Mouse (Mus musculus) cerebellum, adult 11-12 months (tissue): ENCODE results near the gene Tnpo1.
"Not testable (repeated sequence)": the region's sequence is repeated elsewhere in the genome, so short reads cannot be mapped to it uniquely, and the experiment has no call there.

Experiments used
- DNase-seq: peaks from one replicate; pipeline ENCODE4 v3.0.0; 2022

Gene Tnpo1

GRCm38 (mm10) chr13:98883774-98884173, 42.4 kb downstream of the Tnpo1 start:
- DNase-seq, result no peak

- no peak for DNase-seq
Observed at GRCm38 (mm10) chr13:98881991-98882390, 44.2 kb downstream of the Tnpo1 start.

GRCm38 (mm10) chr13:98880336-98880735, 45.8 kb downstream of the Tnpo1 start:
- DNase-seq, result no peak

DNA sequence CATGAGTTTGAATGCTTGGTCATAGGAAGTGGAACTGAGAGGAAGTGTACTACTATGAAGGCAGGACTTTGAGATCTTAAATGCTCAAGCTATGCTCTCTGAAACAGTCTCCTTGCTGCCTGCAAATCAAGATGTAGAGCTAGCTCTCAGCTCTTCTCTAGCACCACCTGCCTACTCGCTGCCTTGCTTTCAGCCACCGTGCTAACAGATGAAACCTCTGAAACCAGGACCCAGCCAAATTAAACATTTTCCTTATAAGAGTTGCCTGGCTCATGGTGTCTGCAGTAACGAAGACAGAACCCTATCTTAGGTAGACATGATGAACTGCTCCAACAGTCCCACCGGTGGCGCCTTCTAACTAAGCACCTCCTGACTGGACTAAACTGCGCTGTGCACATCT, 46.8 kb downstream of the Tnpo1 start:
- no peak for DNase-seq

- no peak for DNase-seq
Observed at GRCm38 (mm10) chr13:98877165-98877564, 49.0 kb downstream of the Tnpo1 start.

- no peak for DNase-seq
Observed at GRCm38 (mm10) chr13:98874727-98875126, 51.5 kb downstream of the Tnpo1 start.

GRCm38 (mm10) chr13:98872273-98872847, 53.8 kb downstream of the Tnpo1 start:
- DNase-seq, result no peak

- DNase-seq, result no peak
Observed at GRCm38 (mm10) chr13:98871263-98871662, 54.9 kb downstream of the Tnpo1 start.

DNA sequence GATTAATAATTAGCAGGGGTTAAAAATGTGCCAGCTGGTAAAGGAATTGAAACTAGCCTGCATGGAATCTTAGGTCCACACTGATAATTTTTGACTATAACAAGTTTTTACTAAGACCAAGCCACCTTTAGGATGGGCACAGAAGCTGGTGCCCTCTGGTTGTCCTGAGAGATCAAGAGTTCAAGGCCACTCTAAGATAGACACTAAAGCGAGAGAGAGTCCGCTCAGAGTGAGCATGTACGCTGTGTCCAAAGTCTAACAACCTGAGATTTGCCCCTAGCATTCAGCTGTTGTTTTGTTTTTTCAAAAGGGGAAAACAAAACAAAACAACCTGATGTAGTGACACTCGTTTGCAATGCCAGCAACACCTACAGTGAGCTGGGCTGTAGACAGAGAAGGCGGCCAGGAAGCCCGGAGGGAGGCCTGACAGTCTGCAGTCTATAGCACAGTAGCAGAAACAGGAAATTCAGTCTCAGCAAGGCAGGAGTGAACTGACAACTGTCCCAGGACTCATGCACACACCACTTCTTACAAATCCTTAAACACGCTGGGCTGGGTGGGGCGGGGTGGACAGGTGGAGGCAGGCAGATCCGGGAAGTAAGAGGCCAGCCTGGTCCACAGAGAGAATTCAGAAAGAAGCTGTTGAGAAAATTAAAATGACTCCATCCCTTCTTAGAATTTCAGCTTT, 57.8 kb downstream of the Tnpo1 start:
- no peak for DNase-seq

- DNase-seq, result peak; percentile 15
Observed at GRCm38 (mm10) chr13:98867810-98868209, 58.4 kb downstream of the Tnpo1 start.

GRCm38 (mm10) chr13:98855291-98855690, 70.9 kb downstream of the Tnpo1 start:
- DNase-seq, result no peak

DNA sequence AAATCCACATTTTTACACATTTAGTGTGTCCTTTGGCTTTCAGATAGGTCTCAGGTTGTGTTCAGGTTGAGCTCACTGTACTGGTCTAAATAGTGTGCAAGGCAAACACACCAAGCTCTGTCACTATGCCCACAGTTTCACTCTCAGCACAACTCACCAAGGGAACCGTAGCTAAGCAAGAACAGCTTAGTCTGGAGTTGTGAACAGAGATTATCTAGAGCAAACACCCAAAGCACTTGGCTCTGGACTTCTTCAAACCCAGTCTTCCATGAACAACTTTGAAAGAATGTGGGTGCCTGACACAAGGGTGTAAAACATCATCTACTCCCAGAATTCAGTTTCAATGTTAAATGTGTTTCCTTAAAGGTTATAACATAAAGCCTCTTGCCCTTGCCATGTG, 80.4 kb downstream of the Tnpo1 start:
- no peak for DNase-seq

DNA sequence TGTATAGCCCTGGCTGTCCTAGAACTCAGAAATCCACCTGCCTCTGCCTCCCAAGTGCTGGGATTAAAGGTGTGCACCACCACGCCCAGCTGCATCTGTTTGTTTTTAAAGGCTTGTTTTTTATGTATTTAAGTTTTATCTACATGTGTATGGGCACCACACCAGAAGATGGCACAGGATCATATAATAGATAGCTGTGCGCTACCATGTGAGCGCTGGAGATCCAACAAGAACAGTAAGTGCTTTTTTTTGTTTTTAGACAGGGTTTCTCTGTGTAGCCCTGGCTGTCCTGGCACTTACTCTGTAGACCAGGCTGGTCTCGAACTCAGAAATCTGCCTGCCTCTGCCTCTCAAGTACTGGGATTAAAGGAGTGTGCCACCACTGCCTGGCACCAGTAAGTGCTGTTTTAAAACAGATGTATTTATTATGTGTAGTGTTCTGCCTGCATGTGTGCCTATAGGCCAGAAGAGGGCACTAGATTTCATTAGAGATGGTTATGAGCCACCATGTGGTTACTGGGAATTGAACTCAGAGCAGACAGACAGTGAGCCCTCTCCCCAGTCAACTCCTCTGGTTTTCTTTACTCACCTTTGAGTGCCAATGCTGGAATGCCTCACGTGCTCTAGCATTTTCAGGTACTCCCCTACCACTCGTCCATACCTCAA, 89.6 kb downstream of the Tnpo1 start:
- DNase-seq, result no peak

DNA sequence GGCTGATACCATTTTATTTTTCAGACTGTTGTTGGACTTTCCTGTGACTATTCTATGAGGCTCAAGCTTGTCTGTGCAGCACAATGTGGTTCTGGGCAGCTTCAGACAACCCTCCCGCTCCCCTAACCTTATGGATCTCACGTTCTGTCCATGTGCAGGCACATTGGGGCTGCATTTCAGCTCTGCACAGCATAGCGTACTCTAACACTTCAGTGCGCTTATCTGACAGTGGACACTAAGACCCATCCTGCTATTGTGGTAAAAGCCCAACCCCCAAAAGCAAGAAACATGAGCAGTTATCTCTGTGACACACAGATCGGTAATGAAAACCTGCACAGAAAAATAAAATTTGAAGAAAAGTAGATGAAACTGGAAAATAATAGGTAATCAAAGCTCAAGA, 90.4 kb downstream of the Tnpo1 start:
- DNase-seq, result no peak

DNA sequence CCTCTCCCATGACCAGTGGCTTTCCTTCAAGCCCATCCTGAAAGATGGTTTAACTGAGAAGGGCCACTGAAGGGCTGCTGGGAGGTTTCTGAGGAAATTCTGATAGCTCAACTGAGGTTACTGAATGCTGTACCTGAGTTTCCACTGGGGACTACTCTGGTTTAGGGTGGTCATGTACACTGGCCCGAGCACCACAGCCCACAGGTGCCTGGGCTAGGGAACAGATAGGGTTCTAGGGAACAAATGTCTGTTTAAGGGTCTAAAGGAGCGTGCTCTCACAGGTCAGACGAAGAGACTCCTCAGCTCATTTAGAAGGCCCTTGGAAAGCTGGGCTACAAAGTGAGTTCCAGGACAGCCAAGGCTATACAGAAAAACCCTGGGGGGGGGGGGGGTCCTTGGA, 91.5 kb downstream of the Tnpo1 start:
- DNase-seq, result no peak

DNA sequence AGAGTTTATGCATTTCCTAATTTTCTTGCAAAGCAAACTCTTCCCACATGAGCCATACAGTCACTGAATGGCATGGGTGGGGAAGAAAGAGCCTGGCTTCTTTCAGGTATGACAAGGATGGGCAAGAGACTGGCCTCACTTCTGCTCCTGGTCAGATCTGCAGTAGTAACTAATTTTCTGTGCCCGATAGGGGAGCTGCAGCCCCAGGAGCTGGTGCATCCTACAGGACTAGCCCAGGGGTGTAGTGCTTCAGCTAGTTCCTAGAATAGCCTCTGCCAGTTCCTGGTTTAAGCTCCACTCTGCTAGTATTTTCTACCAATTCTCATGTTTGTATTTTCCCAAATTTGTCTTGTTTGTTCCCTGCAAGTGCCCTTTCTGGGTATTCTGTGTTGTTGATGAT, 92.0 kb downstream of the Tnpo1 start:
- no peak for DNase-seq

GRCm38 (mm10) chr13:98832451-98833450, 93.4 kb downstream of the Tnpo1 start:
- no peak for DNase-seq

DNA sequence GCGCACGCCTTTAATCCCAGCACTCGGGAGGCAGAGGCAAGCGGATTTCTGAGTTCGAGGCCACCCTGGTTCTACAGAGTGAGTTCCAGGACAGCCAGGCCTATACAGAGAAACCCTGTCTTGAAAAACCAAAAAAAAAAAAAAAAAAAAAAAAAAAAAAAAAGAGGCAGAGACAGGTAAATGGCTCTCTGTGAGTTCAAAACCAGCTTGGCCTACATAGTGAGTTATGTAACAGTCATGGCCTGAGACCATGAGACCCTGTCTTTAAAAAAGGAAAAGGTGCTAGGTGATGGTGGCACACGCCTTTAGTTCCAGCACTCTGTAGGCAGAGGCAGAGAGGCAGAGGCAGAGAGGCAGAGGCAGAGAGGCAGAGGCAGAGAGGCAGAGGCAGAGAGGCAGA, 97.2 kb downstream of the Tnpo1 start:
- not testable (repeated sequence) for DNase-seq

- DNase-seq, result no peak
Observed at GRCm38 (mm10) chr13:98825574-98825973, 100.6 kb downstream of the Tnpo1 start.

GRCm38 (mm10) chr13:98819094-98819493, 107.1 kb downstream of the Tnpo1 start:
- no peak for DNase-seq

DNA sequence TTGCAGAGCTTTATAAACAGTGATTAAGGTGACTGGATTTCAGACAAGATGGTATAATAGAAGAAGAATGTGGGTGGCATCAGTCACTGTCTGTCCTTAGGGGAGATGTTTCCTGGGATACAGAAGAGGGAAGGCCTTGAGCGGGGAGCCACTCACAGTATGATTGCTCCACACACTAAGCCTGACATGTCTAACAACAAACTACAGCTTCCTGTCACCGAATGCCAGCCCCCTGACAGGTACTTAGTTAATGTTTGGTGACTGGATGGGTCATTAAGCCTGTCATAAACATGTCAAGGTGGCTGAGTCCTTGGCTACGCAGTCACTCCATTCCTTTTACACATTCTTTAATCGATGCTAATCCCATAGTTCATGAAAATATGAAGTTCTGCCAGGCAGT, 108.0 kb downstream of the Tnpo1 start:
- no peak for DNase-seq

GRCm38 (mm10) chr13:98817766-98818165, 108.4 kb downstream of the Tnpo1 start:
- DNase-seq, result no peak
